11 mouse cellular contexts compared by ENCODE assay signal in the genomic region with DNA sequence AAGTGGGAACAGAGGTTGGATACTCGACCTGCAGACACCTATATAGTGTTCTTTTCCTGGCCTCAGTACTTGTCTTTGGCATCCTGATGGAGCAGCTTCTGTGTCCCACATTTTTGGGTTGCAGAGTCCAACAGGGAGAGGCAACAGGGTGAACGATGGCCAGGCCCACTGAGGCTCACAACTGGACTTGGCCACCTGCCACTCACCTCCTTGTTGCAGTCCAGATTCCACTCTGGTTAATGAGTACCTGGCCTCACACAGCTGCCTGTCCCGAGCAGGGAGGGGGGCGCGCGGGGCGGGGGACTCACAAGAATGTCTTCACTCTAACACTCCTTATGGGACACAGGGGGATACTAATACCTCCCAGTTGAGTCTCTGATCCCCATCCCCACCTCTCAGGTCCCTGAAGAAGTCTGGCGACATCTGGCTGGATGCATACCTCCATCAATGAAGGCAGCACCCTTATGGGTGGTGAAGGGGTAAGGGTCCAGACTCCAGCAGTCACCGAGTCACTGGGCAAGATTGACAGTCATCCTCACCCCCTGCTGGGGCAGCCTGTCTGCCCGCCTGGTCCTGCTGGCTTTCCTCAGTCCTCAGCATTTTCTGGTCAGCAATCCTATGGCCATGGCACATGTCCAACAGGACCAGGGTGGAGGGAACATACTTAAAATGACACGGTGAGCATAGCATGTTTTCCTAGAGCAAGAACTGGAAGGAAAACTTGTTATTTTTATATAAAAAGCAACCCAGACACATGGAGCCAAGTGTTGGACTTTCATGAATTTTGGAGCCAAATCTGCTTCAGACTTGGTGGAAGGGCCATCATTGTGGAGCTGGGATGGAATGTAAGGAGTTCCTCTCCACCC. TPM values are rescaled to one million over a fixed set of nuclear protein-coding genes. Genes with fewer than 3 reads are reported as not detected.
DNase-seq lines count a peak whose midpoint lies in the region; ATAC-seq and TF ChIP-seq lines count a peak whose summit lies in the region.
"Had no signal": no experiment of that assay in that cellular context is flagged by ENCODE, and none has a peak within 500 bp of the region (broad histone marks: within the 10 kb centered on the region; RNA-seq: fewer than 3 reads in every experiment).

No protein-coding gene starts in this region.

- peak; percentile 55 for ATAC-seq in kidney, embryonic 14.5 days (ENCODE audit: low FRiP score, low TSS enrichment)
- peak; percentile 45 for ATAC-seq in liver, embryonic 13.5 days (ENCODE audit: low read depth)
- no peak for ATAC-seq in granulocyte monocyte progenitor cell, adult 5-6 weeks (replicated peaks; ENCODE audit: poor library complexity, severe bottlenecking)
- ATAC-seq in midbrain, embryonic 15.5 days (replicated peaks): no peak

- DNase-seq in lung, adult 18-20 months: peak; percentile 61 to 68
- no peak for DNase-seq in lung, adult 2 months
- DNase-seq in liver, embryonic 13.5 days: no peak
- no peak for DNase-seq in left cerebral cortex, adult 9 months (ENCODE audit: low spot score in 2 of 2)
- DNase-seq: layer of hippocampus, adult 9-11 months had no signal

- H3K27me3 ChIP-seq in kidney, embryonic 14.5 days (ENCODE audit: control insufficient read depth, insufficient read depth, low read length): no peaks in the 10 kb centered on the region
- no peaks in the 10 kb centered on the region for H3K27me3 ChIP-seq in liver, embryonic 13.5 days
- H3K27me3 ChIP-seq in small intestine, adult 2 months (ENCODE audit: control insufficient read depth, insufficient read depth, low read length): no peaks in the 10 kb centered on the region
- no peaks in the 10 kb centered on the region for H3K27me3 ChIP-seq in midbrain, embryonic 15.5 days (replicated peaks)
- H3K27me3 ChIP-seq: midbrain, embryonic 12.5 days had no signal

- H3K9me3 ChIP-seq in kidney, embryonic 14.5 days (ENCODE audit: control insufficient read depth, low read length): no peaks in the 10 kb centered on the region
- no peaks in the 10 kb centered on the region for H3K9me3 ChIP-seq in liver, embryonic 13.5 days (replicated peaks)
- no peaks in the 10 kb centered on the region for H3K9me3 ChIP-seq in midbrain, embryonic 15.5 days
- H3K9me3 ChIP-seq: midbrain, embryonic 12.5 days had no signal

- 53% methylated on average over 11 of the region's 11 CpGs for WGBS in lung, adult 2 months
- 67% methylated on average over 11 of the region's 11 CpGs for WGBS in kidney, embryonic 14.5 days
- WGBS in liver, embryonic 13.5 days (ENCODE audit: insufficient replicate concordance): 60% methylated on average over 11 of the region's 11 CpGs
- 20% methylated on average over 11 of the region's 11 CpGs for WGBS in small intestine, adult 2 months
- 76% methylated on average over 11 of the region's 11 CpGs for WGBS in midbrain, embryonic 15.5 days

- no peak overlapping the region for H3K27ac ChIP-seq in kidney, embryonic 14.5 days (ENCODE audit: low read depth, low read length)
- peak overlapping the region; percentile 55; the same call in 1 of the 2 replicates for H3K27ac ChIP-seq in liver, embryonic 13.5 days
- H3K27ac ChIP-seq in small intestine, adult 2 months (ENCODE audit: insufficient read depth, low read depth, low read length): peak overlapping the region; percentile 59
- H3K27ac ChIP-seq in midbrain, embryonic 15.5 days: no peak overlapping the region
- H3K27ac ChIP-seq: midbrain, embryonic 12.5 days had no signal

- no peak for TF ChIP-seq CTCF in lung, adult 2 months (IDR thresholded peaks at IDR 0.05; ENCODE audit: insufficient read depth, low read length)
- TF ChIP-seq CTCF in small intestine, adult 2 months (IDR thresholded peaks at IDR 0.05; ENCODE audit: extremely low read depth, insufficient read length, insufficient replicate concordance, low read depth, low read length): no peak

- no peak overlapping the region for H3K4me2 ChIP-seq in kidney, embryonic 14.5 days (replicated peaks; ENCODE audit: low read depth, low read length)
- 0 out of 2 replicates have a peak overlapping the region, but pooled peaks have one; percentile 29 for H3K4me2 ChIP-seq in liver, embryonic 13.5 days
- H3K4me2 ChIP-seq in midbrain, embryonic 15.5 days: no peak overlapping the region
- H3K4me2 ChIP-seq: midbrain, embryonic 12.5 days had no signal

- no peak overlapping the region for H3K9ac ChIP-seq in kidney, embryonic 14.5 days (ENCODE audit: low read depth, low read length)
- no peak overlapping the region for H3K9ac ChIP-seq in liver, embryonic 13.5 days
- no peak overlapping the region for H3K9ac ChIP-seq in midbrain, embryonic 15.5 days
- H3K9ac ChIP-seq: midbrain, embryonic 12.5 days had no signal

- H3K4me1 ChIP-seq in lung, adult 2 months (ENCODE audit: control insufficient read depth, insufficient read depth, low read length): peaks cover 9% of the 10 kb centered on the region
- H3K4me1 ChIP-seq in kidney, embryonic 14.5 days (ENCODE audit: control insufficient read depth, insufficient read depth, low read length): 0 out of 2 replicates have a peak, but pooled peaks cover 8% of the 10 kb centered on the region
- H3K4me1 ChIP-seq in liver, embryonic 13.5 days (replicated peaks): peaks cover 60% of the 10 kb centered on the region
- peaks cover 44% of the 10 kb centered on the region for H3K4me1 ChIP-seq in small intestine, adult 2 months (ENCODE audit: control insufficient read depth, insufficient read depth, insufficient read length, low read length)
- H3K4me1 ChIP-seq in midbrain, embryonic 15.5 days: peaks cover 4% of the 10 kb centered on the region; the same call in 1 of the 2 replicates

- TF ChIP-seq POLR2A in lung, adult 2 months (IDR thresholded peaks at IDR 0.05; ENCODE audit: borderline replicate concordance, extremely low read depth, low read depth, low read length): no peak
- TF ChIP-seq POLR2A in small intestine, adult 2 months (IDR thresholded peaks at IDR 0.05; ENCODE audit: low read depth, low read length): no peak

- no peak overlapping the region for H3K4me3 ChIP-seq in lung, adult 2 months (replicated peaks; ENCODE audit: extremely low read depth, low read depth, low read length)
- no peak overlapping the region for H3K4me3 ChIP-seq in kidney, embryonic 14.5 days (ENCODE audit: low read length)
- H3K4me3 ChIP-seq in liver, embryonic 13.5 days (replicated peaks): no peak overlapping the region
- peak overlapping the region; percentile 22 for H3K4me3 ChIP-seq in small intestine, adult 2 months (ENCODE audit: low read depth, low read length)
- H3K4me3 ChIP-seq in midbrain, embryonic 15.5 days: no peak overlapping the region
- H3K4me3 ChIP-seq: midbrain, embryonic 12.5 days had no signal

- peaks cover 28% of the 10 kb centered on the region for H3K36me3 ChIP-seq in kidney, embryonic 14.5 days (ENCODE audit: control insufficient read depth, insufficient read depth, low read length)
- peaks cover 26% of the 10 kb centered on the region for H3K36me3 ChIP-seq in liver, embryonic 13.5 days
- peaks cover 7% of the 10 kb centered on the region; the same call in 1 of the 2 replicates for H3K36me3 ChIP-seq in small intestine, adult 2 months (ENCODE audit: control insufficient read depth, insufficient read depth, low read length)
- peaks cover 3% of the 10 kb centered on the region; the same call in 1 of the 2 replicates for H3K36me3 ChIP-seq in midbrain, embryonic 15.5 days (replicated peaks)

RNA-seq across cellular contexts. Expression of gene Fads3, which starts 16.4 kb away (rescaled TPM):
- polyA plus RNA-seq in lung, adult 2 months (2012; rRNA removed): 283 and 341 TPM in 2 replicates
- 8.3 and 10.4 TPM in 2 replicates for polyA plus RNA-seq in kidney, embryonic 14.5 days (2014; fragmentation: Nextera tagmentation; extraction: Ambion mirVana)
- polyA plus RNA-seq in liver, embryonic 13.5 days (2015; fragmentation: Nextera tagmentation; extraction: Ambion mirVana): 5.3 and 7.3 TPM in 2 replicates
- 7.6 and 18.9 TPM in 2 replicates for polyA plus RNA-seq in small intestine, adult 2 months (2012; rRNA removed)
- 0.38 and 0.97 TPM in 2 replicates for total RNA-seq in granulocyte monocyte progenitor cell, adult 5-6 weeks (2014; fragmentation: Nextera tagmentation)
- total RNA-seq in granulocyte monocyte progenitor cell, adult 5-6 weeks (2017): 0.22 and 1.4 TPM in 2 replicates
- 25.8 and 27.1 TPM in 2 replicates for polyA plus RNA-seq in midbrain, embryonic 15.5 days (2015; fragmentation: Nextera tagmentation; extraction: Ambion mirVana)

RNA-seq across cellular contexts. Expression of gene Fads2, which starts 43.8 kb away (rescaled TPM):
- 62.3 and 87.2 TPM in 2 replicates for polyA plus RNA-seq in lung, adult 2 months (2012; rRNA removed)
- 28.3 and 42.4 TPM in 2 replicates for polyA plus RNA-seq in kidney, embryonic 14.5 days (2014; fragmentation: Nextera tagmentation; extraction: Ambion mirVana)
- polyA plus RNA-seq in liver, embryonic 13.5 days (2015; fragmentation: Nextera tagmentation; extraction: Ambion mirVana): 66.8 and 76.0 TPM in 2 replicates
- polyA plus RNA-seq in small intestine, adult 2 months (2012; rRNA removed): 29.6 and 44.9 TPM in 2 replicates
- 4.8 and 5.5 TPM in 2 replicates for total RNA-seq in granulocyte monocyte progenitor cell, adult 5-6 weeks (2014; fragmentation: Nextera tagmentation)
- 3.7 and 5.4 TPM in 2 replicates for total RNA-seq in granulocyte monocyte progenitor cell, adult 5-6 weeks (2017)
- polyA plus RNA-seq in midbrain, embryonic 15.5 days (2015; fragmentation: Nextera tagmentation; extraction: Ambion mirVana): 215 and 222 TPM in 2 replicates

RNA-seq across cellular contexts. Expression of gene Rab3il1, which starts 56.2 kb away (rescaled TPM):
- 10.5 and 13.8 TPM in 2 replicates for polyA plus RNA-seq in lung, adult 2 months (2012; rRNA removed)
- polyA plus RNA-seq in kidney, embryonic 14.5 days (2014; fragmentation: Nextera tagmentation; extraction: Ambion mirVana): 20.3 and 26.2 TPM in 2 replicates
- polyA plus RNA-seq in liver, embryonic 13.5 days (2015; fragmentation: Nextera tagmentation; extraction: Ambion mirVana): 196 and 207 TPM in 2 replicates
- polyA plus RNA-seq in small intestine, adult 2 months (2012; rRNA removed): 4.1 and 4.3 TPM in 2 replicates
- total RNA-seq in granulocyte monocyte progenitor cell, adult 5-6 weeks (2014; fragmentation: Nextera tagmentation): 3.7 and 8.2 TPM in 2 replicates
- 1.9 and 2.8 TPM in 2 replicates for total RNA-seq in granulocyte monocyte progenitor cell, adult 5-6 weeks (2017)
- polyA plus RNA-seq in midbrain, embryonic 15.5 days (2015; fragmentation: Nextera tagmentation; extraction: Ambion mirVana): 24.5 and 29.2 TPM in 2 replicates

RNA-seq across cellular contexts. Expression of gene Best1, which starts 56.3 kb away (rescaled TPM):
- 2.3 and 3.1 TPM in 2 replicates for polyA plus RNA-seq in lung, adult 2 months (2012; rRNA removed)
- 1.1 and 1.2 TPM in 2 replicates for polyA plus RNA-seq in kidney, embryonic 14.5 days (2014; fragmentation: Nextera tagmentation; extraction: Ambion mirVana)
- 0.17 and 0.20 TPM in 2 replicates for polyA plus RNA-seq in liver, embryonic 13.5 days (2015; fragmentation: Nextera tagmentation; extraction: Ambion mirVana)
- polyA plus RNA-seq in small intestine, adult 2 months (2012; rRNA removed): 0.09 and 0.18 TPM in 2 replicates
- not detected in 2 replicates for total RNA-seq in granulocyte monocyte progenitor cell, adult 5-6 weeks (2014; fragmentation: Nextera tagmentation)
- total RNA-seq in granulocyte monocyte progenitor cell, adult 5-6 weeks (2017): 0.09 TPM in 1 of 2 replicates, not detected in the other
- 1.7 and 3.2 TPM in 2 replicates for polyA plus RNA-seq in midbrain, embryonic 15.5 days (2015; fragmentation: Nextera tagmentation; extraction: Ambion mirVana)
- total RNA-seq: common myeloid progenitor, adult 5-6 weeks had no signal

Comparison
In these comparisons a context has a peak if more than half of its experiments do, and no peak if none do; other contexts are left out.
1. DNase-seq: peak in lung, adult 18-20 months (2 of 2); none in lung, adult 2 months (single experiment), liver, embryonic 13.5 days (single experiment) and left cerebral cortex, adult 9 months (0 of 2).
2. ATAC-seq: peak in kidney, embryonic 14.5 days (single experiment) and liver, embryonic 13.5 days (single experiment); none in granulocyte monocyte progenitor cell, adult 5-6 weeks (single experiment) and midbrain, embryonic 15.5 days (single experiment).
3. H3K27ac ChIP-seq: peak in liver, embryonic 13.5 days (single experiment) and small intestine, adult 2 months (single experiment); none in kidney, embryonic 14.5 days (single experiment) and midbrain, embryonic 15.5 days (single experiment).
4. RNA of gene Fads3, which starts 16.4 kb away (polyA plus RNA-seq): 283 to 341 TPM in lung, adult 2 months; 25.8 to 27.1 TPM in midbrain, embryonic 15.5 days, 8.3 to 10.4 TPM in kidney, embryonic 14.5 days, 7.6 to 18.9 TPM in small intestine, adult 2 months and 5.3 to 7.3 TPM in liver, embryonic 13.5 days; every median in the first group is over 10 times any median in the second.